Mouse (Mus musculus): ENCODE data around the gene Tm4sf1.

DNA sequence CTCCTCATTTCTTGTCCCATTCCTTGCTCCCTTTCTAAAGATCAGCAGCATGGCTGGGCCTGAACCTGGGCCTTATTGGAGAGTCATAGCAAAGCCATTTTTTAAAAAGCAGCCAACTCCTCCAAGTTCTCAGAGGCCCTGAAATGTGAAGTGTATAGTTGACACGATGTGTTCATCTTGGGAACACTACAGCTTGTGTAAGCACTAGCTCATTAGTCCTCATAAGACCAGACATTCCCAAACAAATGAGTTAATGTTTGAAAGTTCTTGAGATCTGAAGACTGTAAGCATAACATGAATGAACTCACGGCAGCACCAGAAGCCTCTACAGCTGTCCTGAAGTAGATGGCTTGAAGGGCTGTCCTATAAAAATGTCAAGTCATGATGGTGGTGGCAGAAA, 32.8 kb downstream of the Tm4sf1 start:
- no peak for TF ChIP-seq GATA1 (IDR thresholded peaks at IDR 0.05; ENCODE audit: borderline replicate concordance, low read length)
- no peak for TF ChIP-seq FLI1 (IDR thresholded peaks at IDR 0.05; ENCODE audit: low read length)
